Mouse (Mus musculus) spleen, adult 2 months (tissue): ENCODE measurements around the gene Zmynd8. TPM values are rescaled to one million over a fixed set of nuclear protein-coding genes. Genes with fewer than 3 reads are reported as not detected.

Source experiments
- DNase-seq, 2 experiments: peaks; one replicate each; pipeline versions ENCODE4 v3.0.0 to v3.0.0-alpha.2; 2012 to 2021; ENCODE audit warnings: low spot score in 2 of 2, low read depth in 1 of 2
- H3K27ac ChIP-seq: fragments of 200-500 bp; 2 replicates; pipeline ENCODE4 v1.5.1; 2012; ENCODE audit warnings: low read length, inconsistent platforms; ENCODE audit not compliant: insufficient read depth
- H3K27me3 ChIP-seq: fragments of 200-500 bp; 2 replicates; pipeline ENCODE4 v1.6.1; 2012; ENCODE audit warnings: mild to moderate bottlenecking, moderate library complexity, low read length, inconsistent platforms; ENCODE audit not compliant: control insufficient read depth, insufficient read depth
- H3K36me3 ChIP-seq: fragments of 200-500 bp; 2 replicates; pipeline ENCODE4 v1.6.1; 2012; ENCODE audit warnings: mild to moderate bottlenecking, low read length, inconsistent platforms; ENCODE audit not compliant: control insufficient read depth, insufficient read depth
- H3K4me1 ChIP-seq: fragments of 200-500 bp; 2 replicates; pipeline ENCODE4 v1.6.1; 2011; ENCODE audit warnings: inconsistent platforms; ENCODE audit not compliant: control insufficient read depth, insufficient read depth, insufficient read length
- H3K4me3 ChIP-seq: fragments of 200-500 bp; 2 replicates; pipeline ENCODE4 v1.5.1; 2011; ENCODE audit warnings: mild to moderate bottlenecking, inconsistent platforms; ENCODE audit not compliant: insufficient read depth, insufficient read length; ENCODE audit errors: extremely low read depth
- CTCF ChIP-seq: fragments of 200-500 bp; IDR thresholded peaks from 2 replicates; pipeline ENCODE4 v1.5.1; 2011; ENCODE audit warnings: mild to moderate bottlenecking, inconsistent platforms; ENCODE audit not compliant: insufficient read depth, insufficient read length, insufficient replicate concordance; ENCODE audit errors: extremely low read depth
- POLR2A ChIP-seq: fragments of 200-500 bp; IDR thresholded peaks from 2 replicates; pipeline ENCODE4 v1.6.1; 2011; ENCODE audit warnings: low read depth, low read length, inconsistent platforms
- WGBS: fragments of 180-500 bp; shearing (Covaris S2); methylation state at CpG from one replicate; pipeline ENCODE4 v1.1.7; 2018; 5-methylcytosine and 5-hydroxymethylcytosine counted together
- polyA plus RNA-seq: library from polyadenylated mRNA; depleted of rRNA; stranded (reverse); fragments of >200 nt; gene quantifications from 2 replicates; pipeline ENCODE4 v1.2.3, GENCODE M21; 2012

Gene Zmynd8
- polyA plus RNA-seq, 1 experiment: 25.0 TPM

GRCm38 (mm10) chr2:165820073-165820472, 78.7 kb downstream of the Zmynd8 start:
- Histone ChIP-seq H3K4me3 (no peak overlapping the region), H3K4me1 (no peaks in the 10 kb centered on the region), H3K27ac (no peak overlapping the region), H3K27me3 (no peaks in the 10 kb centered on the region), H3K36me3 (peaks cover 30% of the 10 kb centered on the region)
- TF ChIP-seq CTCF (no peak), POLR2A (no peak)
- no peak for DNase-seq
- 76% methylated on average over 3 of the region's 3 CpGs for WGBS

GRCm38 (mm10) chr2:165818985-165819948, 79.5 kb downstream of the Zmynd8 start:
- Histone ChIP-seq H3K36me3 (peaks cover 34% of the 10 kb centered on the region), H3K4me3 (no peak overlapping the region), H3K4me1 (no peaks in the 10 kb centered on the region), H3K27ac (no peak overlapping the region), H3K27me3 (no peaks in the 10 kb centered on the region)
- DNase-seq: peak; percentile 27 to 38
- TF ChIP-seq POLR2A (no peak), CTCF (peak; percentile 70; the same call in 1 of the 2 replicates)
- WGBS: 62% methylated on average over 10 of the region's 10 CpGs

GRCm38 (mm10) chr2:165818570-165818969, 80.2 kb downstream of the Zmynd8 start:
- Histone ChIP-seq H3K27ac (no peak overlapping the region), H3K4me1 (no peaks in the 10 kb centered on the region), H3K4me3 (no peak overlapping the region), H3K27me3 (no peaks in the 10 kb centered on the region), H3K36me3 (peaks cover 32% of the 10 kb centered on the region)
- TF ChIP-seq CTCF (no peak), POLR2A (no peak)
- DNase-seq: no peak
- 92% methylated on average over 6 of the region's 6 CpGs for WGBS

GRCm38 (mm10) chr2:165817437-165817836, 81.4 kb downstream of the Zmynd8 start:
- no peak overlapping the region for H3K4me3 ChIP-seq
- no peak overlapping the region for H3K27ac ChIP-seq
- H3K4me1 ChIP-seq: no peaks in the 10 kb centered on the region
- 98% methylated on average over 10 of the region's 10 CpGs for WGBS
- no peak for DNase-seq
- no peak for TF ChIP-seq CTCF
- TF ChIP-seq POLR2A: no peak
- peaks cover 32% of the 10 kb centered on the region for H3K36me3 ChIP-seq
- H3K27me3 ChIP-seq: no peaks in the 10 kb centered on the region

GRCm38 (mm10) chr2:165815103-165815880, 83.5 kb downstream of the Zmynd8 start:
- TF ChIP-seq POLR2A (no peak), CTCF (no peak)
- no peak overlapping the region for H3K27ac ChIP-seq
- H3K36me3 ChIP-seq: peaks cover 47% of the 10 kb centered on the region
- 67% methylated on average over 28 of the region's 28 CpGs for WGBS
- no peaks in the 10 kb centered on the region for H3K27me3 ChIP-seq
- no peak overlapping the region for H3K4me3 ChIP-seq
- DNase-seq: no peak
- H3K4me1 ChIP-seq: no peaks in the 10 kb centered on the region

- no peaks in the 10 kb centered on the region for H3K27me3 ChIP-seq
- no peaks in the 10 kb centered on the region for H3K4me1 ChIP-seq
- TF ChIP-seq POLR2A (no peak), CTCF (no peak)
- H3K36me3 ChIP-seq: peaks cover 44% of the 10 kb centered on the region
- no peak overlapping the region for H3K4me3 ChIP-seq
- DNase-seq: no peak
- H3K27ac ChIP-seq: no peak overlapping the region
- 94% methylated on average over 8 of the region's 8 CpGs for WGBS
These were observed 85.9 kb downstream of the Zmynd8 start for GRCm38 (mm10) chr2:165812889-165813288.
